Mouse (Mus musculus) hindbrain, embryonic 13.5 days (tissue): ENCODE data around the gene Card19. TPM values are rescaled to one million over a fixed set of nuclear protein-coding genes. Genes with fewer than 3 reads are reported as not detected.

Experiments
- ATAC-seq: fragments of 200-750 bp; cut with Nextera tagmentation; 2 replicates; pipeline ENCODE4 v1.8.0; 2017; ENCODE audit warnings: moderate TSS enrichment; ENCODE audit not compliant: low FRiP score
- H3K27ac ChIP-seq: fragments of 300-500 bp; sonication (generic); 2 replicates; pipeline ENCODE4 v1.5.1; 2015; ENCODE audit warnings: inconsistent platforms, mild to moderate bottlenecking, moderate library complexity
- H3K27me3 ChIP-seq: fragments of 300-500 bp; sonication (generic); 2 replicates; pipeline ENCODE4 v1.6.1; 2015; ENCODE audit warnings: mild to moderate bottlenecking, inconsistent platforms
- H3K36me3 ChIP-seq: fragments of 300-500 bp; sonication (generic); 2 replicates; pipeline ENCODE4 v1.6.1; 2015; ENCODE audit warnings: mild to moderate bottlenecking, inconsistent platforms
- H3K4me1 ChIP-seq: fragments of 300-500 bp; sonication (generic); replicated peaks from 2 replicates; pipeline ENCODE4 v1.6.1; 2015; ENCODE audit warnings: inconsistent platforms
- H3K4me2 ChIP-seq: fragments of 300-500 bp; sonication (generic); 2 replicates; pipeline ENCODE4 v1.6.1; 2015; ENCODE audit warnings: inconsistent platforms, mild to moderate bottlenecking, moderate library complexity
- H3K4me3 ChIP-seq: fragments of 300-500 bp; sonication (generic); 2 replicates; pipeline ENCODE4 v1.5.1; 2015; ENCODE audit warnings: mild to moderate bottlenecking, inconsistent platforms
- H3K9ac ChIP-seq: fragments of 300-500 bp; sonication (generic); 2 replicates; pipeline ENCODE4 v1.6.1; 2015; ENCODE audit warnings: mild to moderate bottlenecking, inconsistent platforms
- H3K9me3 ChIP-seq: fragments of 300-500 bp; sonication (generic); 2 replicates; pipeline ENCODE4 v1.6.1; 2016; ENCODE audit warnings: inconsistent platforms
- WGBS: fragments of 180-500 bp; shearing (Covaris S2); methylation state at CpG from one replicate; pipeline ENCODE4 v1.1.7; 2015; 5-methylcytosine and 5-hydroxymethylcytosine counted together
- polyA plus RNA-seq: library from polyadenylated mRNA; unstranded; fragments of >200 nt; fragmentation: Nextera tagmentation; extraction: Ambion mirVana; gene quantifications from 2 replicates; pipeline ENCODE4 v1.2.1, GENCODE M21; 2015

Gene Card19
- polyA plus RNA-seq, 1 experiment from 2014 or later: 27.2 TPM

GRCm38 (mm10) chr13:49189970-49190870 lies 25.6 kb downstream of the Card19 start:
- no peak overlapping the region for H3K4me2 ChIP-seq
- H3K27ac ChIP-seq: no peak overlapping the region
- ATAC-seq: no peak
- 81% methylated on average over 12 of the region's 12 CpGs for WGBS
- peaks cover 48% of the 10 kb centered on the region for H3K4me1 ChIP-seq
- no peaks in the 10 kb centered on the region for H3K36me3 ChIP-seq
- H3K9ac ChIP-seq: no peak overlapping the region
- H3K27me3 ChIP-seq: peaks cover 27% of the 10 kb centered on the region
- no peaks in the 10 kb centered on the region for H3K9me3 ChIP-seq
- no peak overlapping the region for H3K4me3 ChIP-seq

GRCm38 (mm10) chr13:49188966-49189360 lies 26.9 kb downstream of the Card19 start:
- Histone ChIP-seq H3K4me3 (no peak overlapping the region), H3K27ac (no peak overlapping the region), H3K4me2 (0 out of 2 replicates have a peak overlapping the region, but pooled peaks have one; percentile 98), H3K27me3 (peaks cover 27% of the 10 kb centered on the region), H3K4me1 (peaks cover 48% of the 10 kb centered on the region), H3K9me3 (no peaks in the 10 kb centered on the region), H3K9ac (no peak overlapping the region), H3K36me3 (no peaks in the 10 kb centered on the region)
- ATAC-seq: no peak
- 63% methylated on average over 2 of the region's 2 CpGs for WGBS

GRCm38 (mm10) chr13:49188219-49188965 lies 27.4 kb downstream of the Card19 start:
- Histone ChIP-seq H3K36me3 (no peaks in the 10 kb centered on the region), H3K9me3 (no peaks in the 10 kb centered on the region), H3K9ac (peak overlapping the region; percentile 73), H3K27ac (no peak overlapping the region), H3K4me2 (peak overlapping the region; percentile 98), H3K27me3 (peaks cover 27% of the 10 kb centered on the region), H3K4me1 (peaks cover 48% of the 10 kb centered on the region), H3K4me3 (peak overlapping the region; percentile 68)
- WGBS: 25% methylated on average over 15 of the region's 15 CpGs
- peak; percentile 15; the same call in 1 of the 2 replicates for ATAC-seq

GRCm38 (mm10) chr13:49187288-49188218 lies 28.3 kb downstream of the Card19 start, which contains the start of gene Ninj1:
Gene Ninj1 (plus strand): TSS chr13:49187485.
- WGBS: under 1% methylated on average over 75 of the region's 87 CpGs
- Histone ChIP-seq H3K27me3 (peaks cover 27% of the 10 kb centered on the region), H3K27ac (peak within 1 kb of the TSS; percentile 40), H3K4me1 (peaks cover 47% of the 10 kb centered on the region), H3K9ac (peak within 1 kb of the TSS; percentile 73), H3K4me2 (peak within 1 kb of the TSS; percentile 98), H3K4me3 (peak within 1 kb of the TSS; percentile 68), H3K9me3 (no peaks in the 10 kb centered on the region), H3K36me3 (no peaks in the 10 kb centered on the region)
- peak; percentile 91 for ATAC-seq

- Histone ChIP-seq H3K27me3 (peaks cover 27% of the 10 kb centered on the region), H3K9ac (peak overlapping the region; percentile 73), H3K36me3 (no peaks in the 10 kb centered on the region), H3K9me3 (no peaks in the 10 kb centered on the region), H3K27ac (peak overlapping the region; percentile 40; the same call in 1 of the 2 replicates), H3K4me3 (peak overlapping the region; percentile 68), H3K4me1 (peaks cover 40% of the 10 kb centered on the region), H3K4me2 (peak overlapping the region; percentile 98)
- peak; percentile 8 for ATAC-seq
- 19% methylated on average over 11 of the region's 11 CpGs for WGBS
Observed at GRCm38 (mm10) chr13:49186798-49187287, 29.0 kb downstream of the Card19 start.

GRCm38 (mm10) chr13:49183646-49184045 lies 32.2 kb downstream of the Card19 start:
- Histone ChIP-seq H3K4me1 (peaks cover 31% of the 10 kb centered on the region), H3K27ac (no peak overlapping the region), H3K4me3 (no peak overlapping the region), H3K9me3 (no peaks in the 10 kb centered on the region), H3K4me2 (no peak overlapping the region), H3K27me3 (peaks cover 13% of the 10 kb centered on the region), H3K9ac (no peak overlapping the region), H3K36me3 (no peaks in the 10 kb centered on the region)
- WGBS: 66% methylated on average over 5 of the region's 5 CpGs
- ATAC-seq: no peak

- Histone ChIP-seq H3K4me3 (no peak overlapping the region), H3K27ac (no peak overlapping the region), H3K4me2 (no peak overlapping the region), H3K4me1 (peaks cover 31% of the 10 kb centered on the region), H3K9me3 (no peaks in the 10 kb centered on the region), H3K9ac (no peak overlapping the region; the same call in 1 of the 2 replicates), H3K27me3 (peaks cover 8% of the 10 kb centered on the region), H3K36me3 (no peaks in the 10 kb centered on the region)
- WGBS: 53% methylated on average over 5 of the region's 5 CpGs
- no peak for ATAC-seq
Observed at GRCm38 (mm10) chr13:49183161-49183560, 32.7 kb downstream of the Card19 start.

GRCm38 (mm10) chr13:49181411-49181984 lies 34.3 kb downstream of the Card19 start:
- no peaks in the 10 kb centered on the region for H3K9me3 ChIP-seq
- no peak overlapping the region for H3K4me2 ChIP-seq
- no peak overlapping the region for H3K9ac ChIP-seq
- H3K27ac ChIP-seq: no peak overlapping the region
- peaks cover 18% of the 10 kb centered on the region for H3K4me1 ChIP-seq
- H3K4me3 ChIP-seq: no peak overlapping the region
- no peak for ATAC-seq
- H3K36me3 ChIP-seq: no peaks in the 10 kb centered on the region
- H3K27me3 ChIP-seq: peaks cover 5% of the 10 kb centered on the region
- WGBS: 89% methylated on average over 3 of the region's 3 CpGs

- H3K36me3 ChIP-seq: no peaks in the 10 kb centered on the region
- 63% methylated on average over 1 of the region's 1 CpGs for WGBS
- H3K27ac ChIP-seq: no peak overlapping the region
- H3K4me2 ChIP-seq: no peak overlapping the region
- H3K27me3 ChIP-seq: no peaks in the 10 kb centered on the region
- H3K4me3 ChIP-seq: no peak overlapping the region
- H3K4me1 ChIP-seq: peaks cover 17% of the 10 kb centered on the region
- no peaks in the 10 kb centered on the region for H3K9me3 ChIP-seq
- no peak for ATAC-seq
- no peak overlapping the region for H3K9ac ChIP-seq
Observed at GRCm38 (mm10) chr13:49180691-49181090, 35.1 kb downstream of the Card19 start.

GRCm38 (mm10) chr13:49180274-49180673 lies 35.6 kb downstream of the Card19 start:
- H3K4me2 ChIP-seq: no peak overlapping the region
- no peak for ATAC-seq
- no peaks in the 10 kb centered on the region for H3K27me3 ChIP-seq
- H3K4me1 ChIP-seq: peaks cover 17% of the 10 kb centered on the region
- 94% methylated on average over 5 of the region's 5 CpGs for WGBS
- H3K9ac ChIP-seq: no peak overlapping the region
- H3K9me3 ChIP-seq: no peaks in the 10 kb centered on the region
- no peak overlapping the region for H3K4me3 ChIP-seq
- no peak overlapping the region for H3K27ac ChIP-seq
- no peaks in the 10 kb centered on the region for H3K36me3 ChIP-seq
